Mouse (Mus musculus): ENCODE measurements around the gene Dna2.
A peak's percentile ranks its signal among the peaks of the same experiment; 100 is the strongest.

The Dna2 gene

DNA sequence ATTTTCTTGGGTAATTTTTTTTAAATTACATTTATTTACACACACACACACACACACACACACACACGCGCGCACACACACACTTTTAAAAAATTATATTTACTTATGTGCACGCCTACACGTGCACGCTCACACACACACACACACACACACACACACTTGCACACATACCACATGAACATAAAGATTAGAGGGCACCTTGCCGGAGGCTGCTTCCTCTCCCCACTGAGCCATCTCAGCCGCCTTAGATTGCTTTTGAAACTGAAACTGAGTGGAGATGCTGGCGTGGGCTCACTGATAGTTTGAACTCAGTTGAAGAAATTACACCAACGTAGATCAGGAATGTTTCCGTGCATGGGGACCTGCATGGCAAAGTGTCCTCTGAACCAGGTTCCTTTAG, 37.2 kb downstream of the Dna2 start:
- no peak for DNase-seq (ENCODE audit: low spot score)

DNA sequence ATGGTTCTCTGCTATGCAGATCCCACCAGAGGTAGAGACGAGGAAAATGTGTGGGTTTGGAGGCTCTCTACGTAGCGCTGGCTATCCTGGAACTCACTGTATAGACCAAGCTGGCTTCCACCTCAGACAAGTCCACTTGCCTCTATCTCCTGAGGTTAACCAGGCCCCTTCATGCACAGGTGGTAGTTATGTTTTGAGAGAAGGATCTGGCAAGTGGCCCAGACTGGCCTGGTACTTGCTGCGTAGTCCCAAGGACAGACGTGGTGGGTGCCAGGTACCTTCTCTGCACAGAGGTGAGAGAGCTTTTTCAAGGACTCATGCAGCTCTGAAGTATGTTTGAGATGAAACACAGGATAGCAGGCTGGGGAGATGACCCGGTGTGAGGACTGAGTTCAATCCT, 37.7 kb downstream of the Dna2 start:
- no peak for DNase-seq (ENCODE audit: low spot score)

DNA sequence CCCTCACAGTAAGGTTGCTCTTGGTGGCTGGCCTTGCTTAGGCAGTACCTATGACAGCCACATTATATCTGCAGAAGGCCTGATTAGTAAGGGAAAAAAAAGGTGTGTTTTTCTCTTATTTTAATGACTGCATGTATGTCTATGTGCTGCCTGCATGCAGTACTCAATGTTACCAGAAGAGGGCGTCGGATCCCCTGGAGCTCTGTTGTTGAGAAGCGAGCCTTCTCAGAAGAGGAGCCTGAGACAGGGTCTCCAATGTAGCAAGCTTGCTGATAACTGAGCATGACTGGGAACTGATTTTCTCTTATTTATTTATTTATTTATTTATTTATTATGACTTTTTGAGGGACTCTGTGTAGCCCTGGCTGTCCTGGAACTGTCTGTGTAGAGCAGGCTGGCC, 40.5 kb downstream of the Dna2 start:
- no peak for DNase-seq (ENCODE audit: low spot score)

DNA sequence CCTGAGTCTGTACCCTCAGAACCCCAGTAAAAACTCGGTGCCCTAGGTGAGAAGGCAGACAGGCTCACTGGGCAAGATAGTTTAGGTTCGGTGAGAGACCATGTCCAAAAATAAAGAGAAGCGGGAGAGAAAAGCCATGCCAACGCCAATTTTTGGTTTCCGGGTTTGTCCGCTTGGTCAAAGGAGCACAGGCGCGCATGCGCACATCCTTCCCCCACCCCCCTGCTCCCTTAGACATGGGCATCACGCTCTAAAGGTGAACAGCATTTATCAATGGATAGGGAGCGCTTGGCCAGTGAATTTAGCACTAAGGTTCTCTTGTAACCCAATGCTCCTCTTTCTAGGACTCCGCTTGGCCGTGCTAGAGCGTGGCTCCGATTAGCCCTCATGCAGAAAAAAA, 43.8 kb downstream of the Dna2 start:
- no peak for DNase-seq (ENCODE audit: low spot score)

DNA sequence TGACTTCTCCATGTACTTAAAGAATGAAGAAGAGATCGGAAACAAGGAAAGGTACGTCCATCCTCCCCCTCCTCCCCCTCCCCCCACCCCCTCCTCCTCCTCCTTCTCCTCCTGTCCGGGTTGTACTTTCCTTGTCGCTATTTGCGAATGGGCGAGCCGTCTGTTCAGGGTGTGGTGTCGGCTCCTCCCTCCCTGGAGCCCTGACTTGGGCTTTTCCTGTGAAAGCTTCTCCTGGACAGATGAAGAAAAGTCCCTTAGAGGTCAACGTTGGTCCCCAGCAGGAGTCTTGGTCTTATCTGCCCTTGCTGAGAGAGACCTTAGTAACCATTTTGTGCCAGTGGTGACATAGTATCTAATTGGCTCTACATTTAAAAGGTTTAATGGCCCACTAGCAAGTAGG, 47.2 kb downstream of the Dna2 start:
- DNase-seq (ENCODE audit: low spot score), result no peak

DNA sequence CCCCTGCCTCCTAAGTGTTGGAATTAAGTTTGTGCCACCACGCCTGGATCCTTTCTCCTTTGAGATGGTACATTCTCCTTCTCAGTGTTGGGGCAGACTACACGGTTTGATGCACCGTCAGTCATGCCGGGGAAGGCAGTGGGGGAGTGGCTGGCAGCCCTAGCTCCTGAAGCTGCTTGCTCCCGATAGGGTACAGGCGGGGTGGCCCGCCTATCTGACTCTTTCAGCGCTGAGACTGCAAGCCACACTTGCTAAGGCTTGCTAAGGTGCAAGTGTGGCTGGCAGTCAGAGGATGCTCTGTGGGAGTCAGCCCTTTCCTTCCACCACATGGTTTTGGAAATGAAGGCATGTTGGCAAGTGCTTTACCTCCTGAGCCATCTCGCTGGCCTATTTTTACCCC, 53.8 kb downstream of the Dna2 start:
- DNase-seq (ENCODE audit: low spot score), result no peak

DNA sequence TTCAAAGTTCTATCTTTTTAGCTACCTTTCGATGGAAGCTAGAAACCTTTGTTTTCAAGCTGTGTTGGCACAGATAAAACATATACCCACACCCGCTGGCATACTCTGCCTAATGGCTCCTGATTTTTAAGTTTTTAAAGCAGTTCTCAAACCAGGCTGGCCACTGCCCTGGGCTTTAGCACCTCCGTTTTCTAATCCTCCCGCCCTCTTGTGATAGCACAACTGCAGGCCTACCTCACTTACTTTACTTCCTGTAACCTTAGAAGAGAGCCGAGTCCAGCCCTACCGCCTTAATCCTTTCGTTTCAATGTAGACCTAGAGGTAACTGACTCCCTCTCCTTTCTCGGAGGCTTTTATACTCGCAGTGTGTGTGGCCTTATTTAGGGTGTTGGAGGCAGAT, 56.4 kb downstream of the Dna2 start:
- no peak for DNase-seq (ENCODE audit: low spot score)

DNA sequence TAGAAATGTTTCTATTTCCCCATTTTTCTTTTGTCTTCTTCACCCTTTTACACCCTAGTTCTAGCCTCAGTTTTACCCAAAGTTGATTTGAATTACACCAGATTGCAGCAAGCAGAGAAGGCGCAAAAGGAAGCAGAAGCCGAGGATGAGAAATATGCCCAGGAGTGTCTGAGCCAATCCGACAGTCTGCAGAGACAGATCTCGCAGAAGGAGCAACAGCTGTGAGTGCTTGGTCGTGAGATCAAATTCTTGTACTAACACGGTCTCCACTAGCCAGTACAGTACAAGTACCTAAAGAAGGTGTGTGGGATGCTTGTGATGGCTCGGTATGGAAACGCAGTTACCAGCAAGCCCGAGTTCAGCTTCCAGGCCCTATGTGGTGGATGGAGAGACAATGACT, 57.7 kb downstream of the Dna2 start:
- no peak for DNase-seq (ENCODE audit: low spot score)

DNA sequence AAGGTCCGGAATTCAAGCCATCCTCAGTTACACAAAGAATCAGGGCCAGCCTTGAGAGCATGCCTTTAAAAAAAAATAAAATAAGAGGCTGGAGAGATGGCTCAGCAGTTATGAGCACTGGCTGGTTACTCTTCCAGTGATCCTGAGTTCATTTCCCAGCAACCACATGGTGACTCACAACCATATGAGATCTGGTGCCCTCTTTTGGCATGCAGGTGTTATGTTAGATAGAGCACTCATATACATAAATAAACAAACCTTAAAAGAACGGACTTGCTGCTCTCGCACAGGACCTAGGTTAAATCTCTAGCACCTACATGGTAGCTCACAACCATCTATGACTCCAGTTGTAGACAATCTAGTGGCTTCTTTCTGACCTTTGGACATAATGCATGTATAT, 61.4 kb downstream of the Dna2 start:
- DNase-seq (ENCODE audit: low spot score), result no peak

DNA sequence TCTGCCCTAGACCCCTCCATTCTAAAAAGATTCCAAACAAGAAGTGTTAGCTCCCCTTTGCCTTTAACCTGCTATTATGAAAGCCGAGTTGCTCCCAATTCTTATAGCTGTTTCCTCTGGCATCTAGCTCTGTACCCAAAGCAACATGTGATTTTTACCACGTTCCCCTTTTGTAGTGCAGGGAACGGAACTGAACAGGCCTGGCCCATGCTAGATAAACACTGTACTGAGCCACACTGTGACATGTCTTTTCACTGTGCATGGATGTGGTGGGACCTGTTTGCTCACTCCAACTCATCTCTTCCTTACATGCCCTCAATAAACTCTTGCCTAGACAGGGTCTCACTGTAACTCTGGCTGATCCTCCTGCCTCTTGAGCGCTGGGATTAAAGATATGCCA, 63.4 kb downstream of the Dna2 start:
- no peak for DNase-seq (ENCODE audit: low spot score)

DNA sequence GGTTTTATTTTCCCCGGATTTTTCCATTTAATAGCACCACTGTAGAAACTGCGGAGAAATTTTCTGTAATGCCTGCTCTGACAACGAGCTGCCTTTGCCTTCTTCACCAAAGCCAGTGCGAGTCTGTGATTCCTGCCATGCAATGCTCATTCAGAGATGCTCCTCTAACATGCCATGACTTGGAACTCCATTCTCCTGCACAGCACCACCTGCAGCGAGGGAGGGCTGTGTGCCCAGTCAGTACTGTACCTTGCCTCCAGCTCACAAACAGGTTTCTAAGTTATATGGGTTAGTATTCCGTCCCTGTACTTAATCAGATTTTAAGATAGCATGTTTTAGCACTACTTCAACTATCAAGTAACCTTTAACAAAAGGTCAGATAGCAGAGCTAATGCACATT, 64.7 kb downstream of the Dna2 start:
- DNase-seq (ENCODE audit: low spot score), result no peak

DNA sequence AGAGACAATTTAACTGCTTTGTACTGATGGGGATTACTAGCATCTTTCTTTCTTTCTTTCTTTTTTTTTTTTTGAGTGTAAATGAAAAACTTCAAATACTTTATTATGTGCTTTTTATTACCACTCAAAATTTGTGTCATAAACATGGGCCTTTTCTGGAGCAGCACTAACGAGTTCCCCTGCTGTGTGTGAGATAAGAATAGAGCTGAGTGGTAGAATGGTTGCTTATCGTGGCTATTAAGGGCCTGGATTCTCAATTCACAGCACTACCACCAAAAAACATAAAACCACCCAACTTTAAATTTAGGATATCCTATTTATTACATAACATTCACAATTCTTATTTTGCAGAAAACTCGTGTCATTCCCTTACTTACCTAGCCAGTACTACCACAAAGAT, 66.7 kb downstream of the Dna2 start:
- DNase-seq (ENCODE audit: low spot score), result no peak

DNA sequence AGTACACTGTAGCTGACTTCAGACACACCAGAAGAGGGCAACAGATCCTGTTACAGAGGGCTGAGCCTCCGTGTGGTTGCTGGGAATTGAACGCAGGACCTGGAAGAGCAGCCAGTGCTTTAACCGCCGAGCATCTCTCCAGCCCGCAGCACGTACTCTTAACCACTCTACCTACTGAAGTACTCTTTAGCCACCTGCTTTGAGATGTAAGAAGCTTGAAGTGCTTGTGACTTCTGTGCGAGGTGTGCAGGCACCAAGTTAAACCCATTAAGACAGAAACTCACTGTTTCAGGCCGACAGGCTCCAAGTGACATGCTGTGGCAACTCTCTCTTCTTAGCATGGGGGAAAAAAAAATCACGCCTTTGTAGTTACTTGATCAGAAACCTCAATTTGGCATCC, 67.3 kb downstream of the Dna2 start:
- DNase-seq (ENCODE audit: low spot score), result no peak

DNA sequence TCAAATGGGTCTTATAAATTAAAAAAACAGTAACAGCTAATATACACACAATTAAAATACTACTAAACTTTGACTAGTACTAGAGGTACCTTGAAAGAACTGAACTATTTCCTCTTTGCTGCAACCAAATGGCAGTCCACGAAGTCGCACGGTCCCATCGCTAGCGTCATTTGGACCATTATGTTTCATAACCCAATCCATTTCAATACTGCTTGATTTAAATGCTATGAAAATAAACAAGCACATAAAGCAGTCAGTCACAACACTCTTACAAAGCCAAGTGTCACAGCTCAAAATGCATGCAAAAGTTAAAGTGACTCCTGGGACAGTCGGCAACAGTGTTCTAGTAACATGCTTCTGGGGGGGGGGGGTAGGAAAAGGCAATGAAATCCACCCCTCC, 72.5 kb downstream of the Dna2 start:
- no peak for DNase-seq (ENCODE audit: low spot score)

DNA sequence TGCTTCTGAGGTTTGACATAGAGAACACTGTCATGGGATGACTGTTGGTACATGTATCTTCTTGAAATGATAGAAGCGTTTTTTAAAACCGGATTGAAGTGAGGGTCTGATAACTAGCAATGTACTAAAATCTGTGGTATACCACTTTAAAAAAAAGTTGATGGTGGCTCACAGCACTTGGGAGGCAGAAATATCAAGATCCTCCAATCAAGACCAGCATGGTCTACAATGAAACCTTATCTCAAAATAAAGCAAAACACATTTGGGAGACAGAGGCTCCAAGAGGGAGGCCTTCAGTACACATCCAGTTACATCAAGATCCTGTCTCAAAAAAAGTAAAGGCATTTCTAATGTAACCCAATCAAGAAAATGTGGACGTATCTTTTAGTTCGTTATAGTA, 74.9 kb downstream of the Dna2 start:
- DNase-seq (ENCODE audit: low spot score), result no peak

DNA sequence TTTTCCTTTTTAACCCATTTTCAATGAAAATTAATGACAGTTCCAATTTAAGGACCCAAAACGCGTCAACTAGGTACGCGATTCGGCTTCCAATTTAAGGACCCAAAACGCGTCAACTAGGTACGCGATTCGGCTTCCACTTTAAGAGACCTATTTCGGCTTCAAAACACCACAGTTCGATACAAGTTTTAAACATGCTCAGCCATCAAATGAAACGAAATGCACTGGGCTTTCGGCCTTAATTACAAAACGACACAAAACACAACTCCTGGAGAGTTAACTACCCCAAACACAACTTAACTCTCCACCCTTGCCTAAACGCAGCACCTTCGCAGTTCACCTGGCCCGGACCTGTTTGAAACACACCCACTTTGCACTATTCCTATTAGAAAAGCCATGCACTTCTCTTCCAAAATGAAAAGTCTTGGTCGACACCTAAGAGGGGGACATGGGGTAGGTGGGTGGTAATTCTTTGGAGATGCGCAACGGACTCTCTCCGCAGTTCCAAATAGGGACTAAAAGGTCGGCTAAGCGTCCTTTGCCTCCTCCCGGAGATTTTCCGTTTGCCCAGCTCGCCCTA, 75.8 kb downstream of the Dna2 start:
- DNase-seq (ENCODE audit: low spot score), result no peak

DNA sequence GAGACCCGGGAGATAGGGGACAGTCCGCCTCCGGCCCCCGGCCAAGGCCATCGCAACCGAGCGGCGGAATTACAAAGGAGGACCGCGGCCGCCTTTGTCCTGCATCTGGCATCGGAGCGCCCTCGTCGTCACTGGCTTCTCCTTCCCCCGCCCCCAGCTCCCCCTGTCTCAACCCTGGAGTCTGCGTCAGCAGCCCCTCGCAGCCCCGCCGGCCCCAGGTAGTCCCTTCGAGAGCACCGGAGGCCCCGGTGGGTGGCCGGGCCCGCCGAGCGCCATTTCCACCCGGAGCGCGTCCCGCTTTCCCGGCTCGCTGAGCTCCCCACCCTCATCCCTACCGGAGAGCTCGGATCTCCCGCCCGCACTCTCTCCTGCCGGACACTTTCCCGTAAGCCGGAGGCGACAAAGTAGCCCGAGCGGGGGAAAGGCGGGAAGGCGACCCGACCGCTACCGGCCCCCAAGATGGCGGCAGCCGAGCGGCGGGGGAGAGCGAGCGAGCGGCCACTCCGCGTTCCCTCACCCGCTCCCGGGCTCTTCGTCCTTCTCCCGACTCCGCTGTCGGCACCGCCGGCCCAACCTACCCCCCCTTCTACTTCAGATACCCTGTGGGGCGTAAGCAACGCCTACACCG, 76.4 kb downstream of the Dna2 start:
- DNase-seq (ENCODE audit: low spot score), result peak; percentile 56
